ENCODE assay signal across 15 mouse cellular contexts in genomic region chr1:84433291-84433980, GRCm38 (mm10).
DNase-seq lines count a peak whose midpoint lies in the region; ATAC-seq and TF ChIP-seq lines count a peak whose summit lies in the region.
"Had no signal": no experiment of that assay in that cellular context is flagged by ENCODE, and none has a peak within 500 bp of the region (broad histone marks: within the 10 kb centered on the region; RNA-seq: fewer than 3 reads in every experiment).

No protein-coding gene starts in this region.

- H3K27ac ChIP-seq in hindbrain, embryonic 11.5 days (ENCODE audit: low read depth, low read length): no peak overlapping the region
- H3K27ac ChIP-seq in hindbrain, embryonic 16.5 days (ENCODE audit: low read depth, low read length): no peak overlapping the region
- H3K27ac ChIP-seq in lung, postnatal 0 days (ENCODE audit: low read length): no peak overlapping the region
- H3K27ac ChIP-seq: heart, embryonic 15.5 days; stomach, embryonic 15.5 days had no signal

- in situ Hi-C loops in Patski (cut with MboI; ENCODE audit: low pct_unique_long_range_greater_than_20kb): no loop called here

- CTCF ChIA-PET in Patski (lab: Charles Lee): no interaction called here

- WGBS in hindbrain, embryonic 11.5 days: 77% methylated on average over 6 of the region's 6 CpGs
- WGBS in hindbrain, embryonic 16.5 days: 83% methylated on average over 6 of the region's 6 CpGs
- 77% methylated on average over 6 of the region's 6 CpGs for WGBS in lung, postnatal 0 days
- WGBS in lung, adult 2 months: 73% methylated on average over 6 of the region's 6 CpGs

- H3K9ac ChIP-seq in hindbrain, embryonic 11.5 days (ENCODE audit: low read depth, low read length): no peak overlapping the region
- no peak overlapping the region for H3K9ac ChIP-seq in hindbrain, embryonic 16.5 days (ENCODE audit: low read depth, low read length)
- no peak overlapping the region for H3K9ac ChIP-seq in lung, postnatal 0 days (replicated peaks; ENCODE audit: low read depth)
- H3K9ac ChIP-seq: heart, embryonic 15.5 days; stomach, embryonic 15.5 days had no signal

- no peak for ATAC-seq in hindbrain, embryonic 11.5 days (ENCODE audit: low FRiP score)
- no peak for ATAC-seq in hindbrain, embryonic 16.5 days
- no peak for ATAC-seq in lung, postnatal 0 days
- ATAC-seq in Patski: no peak
- ATAC-seq: intestine, embryonic 16.5 days had no signal

- POLR2A ChIA-PET in Patski (lab: Charles Lee): no interaction called here

- TF ChIP-seq EP300 in lung, postnatal 0 days (IDR thresholded peaks at IDR 0.05): no peak

- peak; percentile 8 for DNase-seq in hindbrain, embryonic 11.5 days (ENCODE audit: low spot score)
- peak; percentile 44 for DNase-seq in lung, postnatal 0 days (ENCODE audit: low spot score)
- no peak for DNase-seq in lung, adult 2 months
- no peak for DNase-seq in Patski (ENCODE audit: low read depth, low spot score)
- peak; percentile 15 for DNase-seq in retina, postnatal 1 day
- no peak for DNase-seq in ovary, postnatal 14 days (ENCODE audit: low spot score)
- DNase-seq: cerebellum, postnatal 25 days; kidney, postnatal 4 days; lung, postnatal 14 days; right cerebral cortex, postnatal 4 days; thymus, postnatal 36 days had no signal

- H3K9me3 ChIP-seq in hindbrain, embryonic 11.5 days (ENCODE audit: control insufficient read depth, low read length): no peaks in the 10 kb centered on the region
- no peaks in the 10 kb centered on the region for H3K9me3 ChIP-seq in hindbrain, embryonic 16.5 days (ENCODE audit: control insufficient read depth, low read length)
- no peaks in the 10 kb centered on the region for H3K9me3 ChIP-seq in lung, postnatal 0 days (ENCODE audit: low read length)
- H3K9me3 ChIP-seq: heart, embryonic 15.5 days; stomach, embryonic 15.5 days had no signal

- TF ChIP-seq CTCF in lung, postnatal 0 days (IDR thresholded peaks at IDR 0.05): peak; percentile 41
- TF ChIP-seq CTCF in lung, adult 2 months (IDR thresholded peaks at IDR 0.05; ENCODE audit: insufficient read depth, low read length): no peak
- peak; percentile 33 for TF ChIP-seq CTCF in Patski (IDR thresholded peaks at IDR 0.05)

- no peak overlapping the region for H3K4me3 ChIP-seq in hindbrain, embryonic 11.5 days (ENCODE audit: low read depth, low read length)
- H3K4me3 ChIP-seq in hindbrain, embryonic 16.5 days (ENCODE audit: low read length): no peak overlapping the region
- H3K4me3 ChIP-seq in lung, postnatal 0 days (ENCODE audit: low read depth, low read length): no peak overlapping the region
- no peak overlapping the region for H3K4me3 ChIP-seq in lung, adult 2 months (replicated peaks; ENCODE audit: extremely low read depth, low read depth, low read length)
- H3K4me3 ChIP-seq: heart, embryonic 15.5 days; stomach, embryonic 15.5 days had no signal

- no peaks in the 10 kb centered on the region for H3K27me3 ChIP-seq in hindbrain, embryonic 11.5 days (ENCODE audit: control insufficient read depth, insufficient read depth, low read length)
- no peaks in the 10 kb centered on the region for H3K27me3 ChIP-seq in hindbrain, embryonic 16.5 days (replicated peaks; ENCODE audit: control insufficient read depth, insufficient read depth, low read length)
- no peaks in the 10 kb centered on the region for H3K27me3 ChIP-seq in lung, postnatal 0 days (replicated peaks; ENCODE audit: insufficient read depth, low read length)
- peaks cover 8% of the 10 kb centered on the region for H3K27me3 ChIP-seq in Patski
- H3K27me3 ChIP-seq: heart, embryonic 15.5 days; stomach, embryonic 15.5 days had no signal

- no peaks in the 10 kb centered on the region for H3K36me3 ChIP-seq in hindbrain, embryonic 11.5 days (ENCODE audit: control insufficient read depth, insufficient read depth, low read length)
- H3K36me3 ChIP-seq in hindbrain, embryonic 16.5 days (ENCODE audit: control insufficient read depth, insufficient read depth, low read length): peaks cover 4% of the 10 kb centered on the region
- H3K36me3 ChIP-seq in lung, postnatal 0 days (ENCODE audit: insufficient read depth, low read length): no peaks in the 10 kb centered on the region
- H3K36me3 ChIP-seq: heart, embryonic 15.5 days; stomach, embryonic 15.5 days had no signal

- no peak overlapping the region for H3K4me2 ChIP-seq in hindbrain, embryonic 11.5 days (replicated peaks; ENCODE audit: low read depth, low read length)
- H3K4me2 ChIP-seq in hindbrain, embryonic 16.5 days (ENCODE audit: low read length): no peak overlapping the region
- H3K4me2 ChIP-seq in lung, postnatal 0 days (replicated peaks; ENCODE audit: low read depth, low read length): no peak overlapping the region
- H3K4me2 ChIP-seq: heart, embryonic 15.5 days; stomach, embryonic 15.5 days had no signal

- H3K4me1 ChIP-seq in hindbrain, embryonic 11.5 days (replicated peaks; ENCODE audit: control insufficient read depth, insufficient read depth, low read length): no peaks in the 10 kb centered on the region
- H3K4me1 ChIP-seq in hindbrain, embryonic 16.5 days (ENCODE audit: control insufficient read depth, insufficient read depth, low read depth, low read length): no peaks in the 10 kb centered on the region
- no peaks in the 10 kb centered on the region for H3K4me1 ChIP-seq in lung, postnatal 0 days (ENCODE audit: insufficient read depth, low read depth, low read length)
- H3K4me1 ChIP-seq in lung, adult 2 months (ENCODE audit: control insufficient read depth, insufficient read depth, low read length): no peaks in the 10 kb centered on the region
- H3K4me1 ChIP-seq: heart, embryonic 15.5 days; stomach, embryonic 15.5 days had no signal

- TF ChIP-seq POLR2A in lung, adult 2 months (IDR thresholded peaks at IDR 0.05; ENCODE audit: borderline replicate concordance, extremely low read depth, low read depth, low read length): no peak

Comparison
In these comparisons a context has a peak if more than half of its experiments do, and no peak if none do; other contexts are left out.
1. DNase-seq: peak in hindbrain, embryonic 11.5 days (single experiment), lung, postnatal 0 days (single experiment) and retina, postnatal 1 day (single experiment); none in lung, adult 2 months (single experiment), Patski (single experiment) and ovary, postnatal 14 days (single experiment).